Mouse (Mus musculus): ENCODE measurements around the gene Trim42. TPM values are rescaled to one million over a fixed set of nuclear protein-coding genes. Genes with fewer than 3 reads are reported as not detected.

Trim42 gene
- polyA plus RNA-seq (2012; rRNA removed) = not detected in 2 replicates

- H3K36me3 ChIP-seq (ENCODE audit: control insufficient read depth, insufficient read depth, low read length) = no peaks in the 10 kb centered on the region
- H3K27me3 ChIP-seq (ENCODE audit: control insufficient read depth, insufficient read depth, low read length) = no peaks in the 10 kb centered on the region
- H3K4me1 ChIP-seq (replicated peaks; ENCODE audit: control insufficient read depth, insufficient read depth, low read length) = no peaks in the 10 kb centered on the region
- no peak for TF ChIP-seq POLR2A (IDR thresholded peaks at IDR 0.05; ENCODE audit: control insufficient read depth, extremely low read depth, insufficient read depth, low read length, poor library complexity)
- TF ChIP-seq CTCF (IDR thresholded peaks at IDR 0.05; ENCODE audit: borderline replicate concordance, control insufficient read depth, extremely low read depth, insufficient read depth, low read length, poor library complexity) = no peak
- 85% methylated on average over 7 of the region's 7 CpGs for WGBS
- DNase-seq = no peak
- no peak within 1 kb of the TSS for H3K27ac ChIP-seq (ENCODE audit: control insufficient read depth, insufficient read depth, low read length)
- no peak within 1 kb of the TSS for H3K4me3 ChIP-seq (ENCODE audit: control insufficient read depth, insufficient read depth, low read length)
These were observed at the start of gene Trim42 for GRCm38 (mm10) chr9:97369591-97369990. Gene Trim42, minus strand, starts transcription at chr9:97369958.

DNA sequence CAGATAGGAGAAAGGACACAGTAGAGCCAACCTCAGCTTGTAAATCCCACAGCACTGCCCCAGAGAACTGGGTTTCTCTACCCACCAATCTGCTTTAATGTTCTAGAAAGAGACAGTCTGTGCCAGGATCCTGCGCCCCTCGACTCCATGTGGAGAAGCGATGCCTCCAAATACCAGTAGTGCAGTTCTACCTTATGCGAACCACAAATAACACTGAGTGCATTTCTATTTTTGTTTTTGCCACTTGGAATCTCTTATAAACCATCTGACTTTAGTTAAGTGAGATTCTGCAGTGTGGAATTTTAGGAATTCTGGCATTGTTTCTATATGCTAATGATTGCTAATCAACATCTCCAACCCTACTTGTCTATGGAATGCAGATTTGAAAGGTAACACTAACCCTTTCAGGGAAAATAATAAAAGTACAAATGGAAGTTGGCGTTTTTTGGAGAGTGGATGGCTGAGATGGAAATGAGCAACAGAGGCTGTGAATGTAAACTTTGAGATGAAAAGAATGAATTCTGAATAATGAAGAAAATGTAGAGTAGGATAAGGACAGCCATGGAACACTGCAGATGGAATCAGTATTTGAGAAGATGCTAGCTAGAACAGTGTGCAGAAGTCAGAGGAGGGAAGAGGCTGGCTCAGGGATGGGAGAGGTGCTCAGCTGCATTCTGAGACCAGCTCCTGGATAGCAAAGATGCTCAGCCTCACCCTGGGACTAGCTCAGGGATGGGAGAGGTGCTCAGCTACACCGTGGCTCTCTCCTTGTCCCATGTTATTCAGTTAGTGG is 45.3 kb upstream of the Trim42 start:
- DNase-seq = no peak
- Histone ChIP-seq H3K4me3 (ENCODE audit: control insufficient read depth, insufficient read depth, low read length) (no peak overlapping the region), H3K27me3 (ENCODE audit: control insufficient read depth, insufficient read depth, low read length) (no peaks in the 10 kb centered on the region), H3K27ac (ENCODE audit: control insufficient read depth, insufficient read depth, low read length) (no peak overlapping the region), H3K36me3 (ENCODE audit: control insufficient read depth, insufficient read depth, low read length) (no peaks in the 10 kb centered on the region), H3K4me1 (replicated peaks; ENCODE audit: control insufficient read depth, insufficient read depth, low read length) (no peaks in the 10 kb centered on the region)
- 84% methylated on average over 6 of the region's 6 CpGs for WGBS
- TF ChIP-seq POLR2A (IDR thresholded peaks at IDR 0.05; ENCODE audit: control insufficient read depth, extremely low read depth, insufficient read depth, low read length, poor library complexity) (no peak), CTCF (IDR thresholded peaks at IDR 0.05; ENCODE audit: borderline replicate concordance, control insufficient read depth, extremely low read depth, insufficient read depth, low read length, poor library complexity) (no peak)

DNA sequence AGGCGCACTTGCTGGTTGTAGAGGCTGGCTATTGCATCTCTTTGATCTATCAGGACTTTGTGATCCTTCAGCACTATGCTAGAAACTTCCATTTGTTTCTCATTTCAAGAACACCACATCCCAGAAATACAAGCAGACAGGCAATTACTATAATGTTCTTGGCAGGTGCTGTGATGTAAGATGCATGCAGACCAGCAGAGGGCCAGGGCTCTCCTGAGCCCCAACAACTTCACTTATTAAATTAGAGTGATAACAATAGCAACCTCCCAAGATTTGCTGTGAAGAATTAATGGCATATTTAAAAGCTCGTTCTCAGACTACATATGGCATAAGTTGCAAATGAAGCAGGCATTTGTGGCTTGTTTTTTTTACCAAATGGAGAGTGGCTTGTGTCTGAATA is 38.4 kb upstream of the Trim42 start:
- H3K27me3 ChIP-seq (ENCODE audit: control insufficient read depth, insufficient read depth, low read length) = no peaks in the 10 kb centered on the region
- 86% methylated on average over 2 of the region's 2 CpGs for WGBS
- TF ChIP-seq CTCF (IDR thresholded peaks at IDR 0.05; ENCODE audit: borderline replicate concordance, control insufficient read depth, extremely low read depth, insufficient read depth, low read length, poor library complexity) (no peak), POLR2A (IDR thresholded peaks at IDR 0.05; ENCODE audit: control insufficient read depth, extremely low read depth, insufficient read depth, low read length, poor library complexity) (no peak)
- H3K36me3 ChIP-seq (ENCODE audit: control insufficient read depth, insufficient read depth, low read length) = no peaks in the 10 kb centered on the region
- no peak overlapping the region for H3K27ac ChIP-seq (ENCODE audit: control insufficient read depth, insufficient read depth, low read length)
- H3K4me1 ChIP-seq (replicated peaks; ENCODE audit: control insufficient read depth, insufficient read depth, low read length) = no peaks in the 10 kb centered on the region
- DNase-seq = no peak
- no peak overlapping the region for H3K4me3 ChIP-seq (ENCODE audit: control insufficient read depth, insufficient read depth, low read length)

DNA sequence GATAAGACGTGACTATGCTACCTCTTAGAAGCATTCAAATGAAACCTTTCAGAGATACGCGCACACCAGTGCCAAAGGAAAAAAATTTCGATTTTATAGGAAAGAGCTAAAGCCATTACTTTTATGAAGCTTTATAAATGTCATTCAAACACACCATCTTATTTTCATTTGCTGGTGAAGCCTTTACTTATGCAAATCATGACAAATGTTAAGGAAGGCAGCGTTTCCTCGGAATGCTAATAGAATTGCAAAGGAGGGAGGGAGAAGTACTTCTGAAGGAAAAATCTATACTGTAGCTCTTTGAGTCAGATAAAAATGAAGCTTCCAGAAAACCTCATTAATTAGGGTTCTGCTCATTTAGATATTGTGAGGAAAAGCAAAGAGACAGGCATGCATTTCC is 13.3 kb downstream of the Trim42 start:
- Histone ChIP-seq H3K36me3 (ENCODE audit: control insufficient read depth, insufficient read depth, low read length) (no peaks in the 10 kb centered on the region), H3K4me1 (replicated peaks; ENCODE audit: control insufficient read depth, insufficient read depth, low read length) (no peaks in the 10 kb centered on the region), H3K4me3 (ENCODE audit: control insufficient read depth, insufficient read depth, low read length) (no peak overlapping the region), H3K27me3 (ENCODE audit: control insufficient read depth, insufficient read depth, low read length) (no peaks in the 10 kb centered on the region), H3K27ac (ENCODE audit: control insufficient read depth, insufficient read depth, low read length) (no peak overlapping the region)
- 84% methylated on average over 6 of the region's 6 CpGs for WGBS
- no peak for TF ChIP-seq POLR2A (IDR thresholded peaks at IDR 0.05; ENCODE audit: control insufficient read depth, extremely low read depth, insufficient read depth, low read length, poor library complexity)
- TF ChIP-seq CTCF (IDR thresholded peaks at IDR 0.05; ENCODE audit: borderline replicate concordance, control insufficient read depth, extremely low read depth, insufficient read depth, low read length, poor library complexity) = no peak
- no peak for DNase-seq

DNA sequence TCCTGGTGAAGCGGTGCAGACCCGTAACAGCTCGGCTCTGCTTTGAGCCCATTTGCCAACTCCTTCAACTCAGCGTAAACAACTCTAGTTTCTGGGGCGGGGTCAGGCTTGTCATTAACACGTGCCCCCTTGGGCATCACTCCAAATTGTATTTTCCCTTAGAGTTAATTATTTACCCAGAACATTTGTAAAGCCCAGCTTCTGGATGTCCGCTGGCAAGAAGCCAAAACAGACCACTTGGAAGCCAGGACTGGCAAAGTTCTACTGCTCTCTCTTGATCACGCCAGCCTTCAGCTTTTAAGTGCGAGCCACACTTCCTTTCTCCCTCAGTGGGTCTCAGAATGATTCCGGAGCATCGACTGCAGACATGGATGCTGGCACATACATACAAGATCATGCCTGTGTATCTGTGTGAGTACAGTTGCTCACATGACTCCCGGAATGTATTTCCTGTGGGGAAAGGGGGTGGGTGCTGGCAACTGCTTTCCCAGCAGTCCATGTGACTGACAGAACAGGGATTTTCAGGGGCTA is 24.9 kb downstream of the Trim42 start:
- 84% methylated on average over 12 of the region's 12 CpGs for WGBS
- DNase-seq = no peak
- TF ChIP-seq CTCF (IDR thresholded peaks at IDR 0.05; ENCODE audit: borderline replicate concordance, control insufficient read depth, extremely low read depth, insufficient read depth, low read length, poor library complexity) = no peak
- no peak for TF ChIP-seq POLR2A (IDR thresholded peaks at IDR 0.05; ENCODE audit: control insufficient read depth, extremely low read depth, insufficient read depth, low read length, poor library complexity)
- H3K36me3 ChIP-seq (ENCODE audit: control insufficient read depth, insufficient read depth, low read length) = no peaks in the 10 kb centered on the region
- no peak overlapping the region for H3K27ac ChIP-seq (ENCODE audit: control insufficient read depth, insufficient read depth, low read length)
- no peaks in the 10 kb centered on the region for H3K4me1 ChIP-seq (replicated peaks; ENCODE audit: control insufficient read depth, insufficient read depth, low read length)
- no peak overlapping the region for H3K4me3 ChIP-seq (ENCODE audit: control insufficient read depth, insufficient read depth, low read length)
- no peaks in the 10 kb centered on the region for H3K27me3 ChIP-seq (ENCODE audit: control insufficient read depth, insufficient read depth, low read length)

GRCm38 (mm10) chr9:97341772-97342171 is 28.0 kb downstream of the Trim42 start:
- no peaks in the 10 kb centered on the region for H3K27me3 ChIP-seq (ENCODE audit: control insufficient read depth, insufficient read depth, low read length)
- H3K4me1 ChIP-seq (replicated peaks; ENCODE audit: control insufficient read depth, insufficient read depth, low read length) = no peaks in the 10 kb centered on the region
- TF ChIP-seq CTCF (IDR thresholded peaks at IDR 0.05; ENCODE audit: borderline replicate concordance, control insufficient read depth, extremely low read depth, insufficient read depth, low read length, poor library complexity) (no peak), POLR2A (IDR thresholded peaks at IDR 0.05; ENCODE audit: control insufficient read depth, extremely low read depth, insufficient read depth, low read length, poor library complexity) (no peak)
- no peak for DNase-seq
- H3K36me3 ChIP-seq (ENCODE audit: control insufficient read depth, insufficient read depth, low read length) = no peaks in the 10 kb centered on the region
- WGBS = 71% methylated on average over 5 of the region's 5 CpGs
- H3K27ac ChIP-seq (ENCODE audit: control insufficient read depth, insufficient read depth, low read length) = no peak overlapping the region
- H3K4me3 ChIP-seq (ENCODE audit: control insufficient read depth, insufficient read depth, low read length) = no peak overlapping the region

Measured in thymus, adult 2 months (tissue).